Mouse (Mus musculus): Measurements from ENCODE around the gene Hspa8.
"Not testable (repeated sequence)": the region's sequence is repeated elsewhere in the genome, so short reads cannot be mapped to it uniquely, and the experiment has no call there.

Hspa8 gene

GRCm38 (mm10) chr9:40784374-40784967 is 16.3 kb upstream of the Hspa8 start:
- no peak for DNase-seq (ENCODE audit: low spot score in 2 of 2)

GRCm38 (mm10) chr9:40785452-40785851 is 15.3 kb upstream of the Hspa8 start:
- DNase-seq (ENCODE audit: low spot score in 2 of 2): no peak

- DNase-seq (ENCODE audit: low spot score in 2 of 2): not testable (repeated sequence)
Observed at GRCm38 (mm10) chr9:40786820-40787219, 14.0 kb upstream of the Hspa8 start.

GRCm38 (mm10) chr9:40791864-40792633 is 8.7 kb upstream of the Hspa8 start:
- no peak for DNase-seq (ENCODE audit: low spot score in 2 of 2)

GRCm38 (mm10) chr9:40793581-40793980 is 7.2 kb upstream of the Hspa8 start:
- no peak for DNase-seq (ENCODE audit: low spot score in 2 of 2)

GRCm38 (mm10) chr9:40794251-40794650 is 6.5 kb upstream of the Hspa8 start:
- DNase-seq (ENCODE audit: low spot score in 2 of 2): no peak

GRCm38 (mm10) chr9:40794926-40795325 is 5.9 kb upstream of the Hspa8 start:
- DNase-seq (ENCODE audit: low spot score in 2 of 2): no peak

GRCm38 (mm10) chr9:40795562-40795961 is 5.2 kb upstream of the Hspa8 start:
- no peak for DNase-seq (ENCODE audit: low spot score in 2 of 2)

- DNase-seq (ENCODE audit: low spot score in 2 of 2): no peak
Observed at GRCm38 (mm10) chr9:40796054-40796453, 4.7 kb upstream of the Hspa8 start.

- no peak for DNase-seq (ENCODE audit: low spot score in 2 of 2)
Observed at GRCm38 (mm10) chr9:40798247-40798960, 2.4 kb upstream of the Hspa8 start.

- DNase-seq (ENCODE audit: low spot score in 2 of 2): no peak
Observed at GRCm38 (mm10) chr9:40799112-40799511, 1.7 kb upstream of the Hspa8 start.

- DNase-seq (ENCODE audit: low spot score in 2 of 2): peak in 1 of 2 experiments; percentile 69
Observed at GRCm38 (mm10) chr9:40799837-40800501, 815 bp upstream of the Hspa8 start.

GRCm38 (mm10) chr9:40801614-40802532 is 1.1 kb downstream of the Hspa8 start:
- DNase-seq (ENCODE audit: low spot score in 2 of 2): not testable (repeated sequence)

GRCm38 (mm10) chr9:40802533-40802875 is 1.7 kb downstream of the Hspa8 start:
- DNase-seq (ENCODE audit: low spot score in 2 of 2): not testable (repeated sequence)

GRCm38 (mm10) chr9:40804576-40804975 is 3.8 kb downstream of the Hspa8 start:
- not testable (repeated sequence) for DNase-seq (ENCODE audit: low spot score in 2 of 2)

GRCm38 (mm10) chr9:40805263-40805662 is 4.5 kb downstream of the Hspa8 start:
- DNase-seq (ENCODE audit: low spot score in 2 of 2): peak in 1 of 2 experiments; percentile 83

- DNase-seq (ENCODE audit: low spot score in 2 of 2): no peak
Observed at GRCm38 (mm10) chr9:40806440-40807288, 5.9 kb downstream of the Hspa8 start.

- no peak for DNase-seq (ENCODE audit: low spot score in 2 of 2)
Observed at GRCm38 (mm10) chr9:40807289-40807920, 6.6 kb downstream of the Hspa8 start.

GRCm38 (mm10) chr9:40808061-40808906 is 7.5 kb downstream of the Hspa8 start:
- DNase-seq (ENCODE audit: low spot score in 2 of 2): no peak

Measured in frontal cortex, postnatal 36 days (tissue).